Mouse (Mus musculus) gastrocnemius, postnatal 10 days (tissue): ENCODE results near the gene Ndufa7. TPM values are rescaled to one million over a fixed set of nuclear protein-coding genes. Genes with fewer than 3 reads are reported as not detected.
"Not testable (repeated sequence)": the region's sequence is repeated elsewhere in the genome, so short reads cannot be mapped to it uniquely, and the experiment has no call there.

ENCODE experiments used
- DNase-seq: peaks from one replicate; pipeline ENCODE4 v3.0.0; 2021; ENCODE audit warnings: mixed read lengths
- microRNA-seq, 2 experiments: library from miRNA; unstranded; fragments of <30 nt; microRNA quantifications; one replicate each; pipeline ENCODE4 v1.2.0; 2021
- total RNA-seq, 2 experiments: library from RNA; stranded (reverse); gene quantifications; 2 replicates each; pipeline ENCODE4 v1.2.3; 2021

Ndufa7 gene
- total RNA-seq, 2 experiments from 2014 or later = 322 to 360 TPM

DNA sequence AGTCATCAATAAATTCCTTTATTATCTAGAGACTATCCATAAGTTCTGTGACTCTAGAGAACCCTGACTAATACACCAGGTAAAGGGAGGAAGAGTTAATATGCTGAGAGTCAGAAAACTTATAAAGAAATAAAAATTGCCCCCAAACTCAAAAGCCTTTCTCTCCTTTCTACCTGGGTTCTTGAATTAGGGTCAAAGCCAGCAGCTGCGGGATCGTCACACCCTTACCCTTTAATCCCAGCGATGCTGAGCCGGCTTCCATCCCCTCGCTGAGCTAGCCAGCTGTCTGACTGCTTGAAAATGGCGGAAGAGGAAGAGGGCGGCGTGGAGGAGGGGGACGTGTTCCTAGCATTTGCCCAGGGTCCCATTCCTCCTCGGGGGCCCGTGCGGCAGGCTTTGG is 49.2 kb downstream of the Ndufa7 start, which contains the start of gene Gm7029:
Gm7029 (plus strand) TSS at position 301 of the 400 bp plus-strand sequence.
- DNase-seq = not testable (repeated sequence)

DNA sequence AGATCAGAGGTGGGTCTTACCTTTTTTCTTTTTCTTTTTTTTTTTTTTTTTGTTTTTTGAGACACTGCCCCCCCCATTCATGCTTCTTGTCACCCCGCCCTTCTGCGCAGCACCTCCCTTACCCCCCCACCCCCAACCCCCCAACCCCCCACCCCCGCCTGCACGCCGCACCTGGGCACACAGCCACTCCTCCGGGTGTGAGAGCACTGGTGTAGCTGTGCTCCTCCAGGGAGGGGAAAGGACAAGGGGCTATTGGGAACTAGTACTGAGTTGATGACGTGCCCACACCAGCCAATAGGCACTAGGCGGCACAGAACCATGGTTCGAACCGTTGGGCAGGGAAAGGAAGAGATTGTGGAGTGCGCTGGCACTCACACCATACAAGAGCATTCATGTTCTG is 50.0 kb downstream of the Ndufa7 start:
- no peak for DNase-seq

DNA sequence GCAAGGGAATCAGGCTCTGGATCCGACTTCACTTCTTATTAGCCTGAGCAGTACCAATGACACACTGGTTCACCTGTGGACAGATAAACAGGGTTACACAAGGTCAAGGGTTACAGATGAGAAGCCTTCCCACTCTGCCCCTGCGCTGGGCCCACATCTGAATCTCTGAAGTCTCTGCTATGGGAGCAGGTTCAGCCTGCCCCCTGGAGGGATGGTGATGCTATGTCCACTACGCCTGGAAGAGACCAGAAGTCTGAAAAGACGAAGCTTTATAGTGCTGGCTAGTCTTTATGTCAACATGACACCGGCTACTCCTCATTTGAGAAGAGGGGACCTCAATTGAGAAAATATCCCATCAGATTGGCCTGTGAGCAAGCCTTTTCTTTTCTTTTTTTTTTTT is 51.4 kb downstream of the Ndufa7 start:
- not testable (repeated sequence) for DNase-seq

DNA sequence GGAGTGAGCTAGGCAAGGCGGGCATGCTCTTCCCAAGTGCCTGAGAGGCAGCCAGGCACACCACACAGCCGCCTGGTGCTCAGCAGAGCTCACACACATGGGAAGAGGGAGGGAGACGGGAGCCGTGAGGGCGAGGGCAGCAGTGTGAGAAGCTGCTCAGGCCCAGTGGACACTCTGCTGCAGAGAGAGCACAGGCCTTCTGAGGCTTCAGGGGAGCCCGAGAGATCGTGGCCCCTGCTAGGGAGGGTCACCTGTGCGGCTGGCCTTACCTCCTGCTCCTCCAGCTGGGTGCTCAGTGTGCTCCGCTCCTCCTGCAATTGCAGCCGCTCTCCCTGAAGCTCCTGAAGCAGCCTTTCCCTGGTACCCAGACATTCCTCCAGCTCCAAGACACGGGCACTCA is 59.9 kb downstream of the Ndufa7 start:
- not testable (repeated sequence) for DNase-seq

DNA sequence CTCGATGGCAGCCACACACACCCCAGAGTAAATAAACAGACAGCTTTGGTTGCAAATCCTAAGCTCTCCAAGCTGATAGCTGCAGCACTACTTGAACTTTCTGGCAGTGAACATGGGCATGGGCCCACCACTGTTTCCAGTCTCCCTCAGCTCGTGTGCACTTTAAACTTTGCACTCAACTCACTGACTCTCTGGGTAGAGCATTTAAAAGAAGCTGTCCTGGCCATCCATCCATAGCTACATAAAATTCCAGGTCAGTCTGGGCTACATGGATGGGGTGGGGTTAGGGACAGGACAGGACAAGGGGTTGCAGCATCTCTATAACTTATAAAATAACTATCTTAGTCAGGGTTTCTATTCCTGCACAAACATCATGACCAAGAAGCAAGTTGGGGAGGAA is 63.4 kb downstream of the Ndufa7 start:
- not testable (repeated sequence) for DNase-seq

Small RNAs within 50 kb of the gene (microRNA-seq; reads per million reads assigned to microRNA genes)
- 0 reads per million in 2 experiments for gene Gm27740

Other genes starting within 250 kb of the Ndufa7 start
- gene Zfp414, start 195.5 kb upstream of the Ndufa7 start, total RNA-seq = 10 to 100 TPM; 18.1 to 21.5 TPM
- gene Pram1, start 186.5 kb upstream of the Ndufa7 start, total RNA-seq = under 1 TPM; 0.40 to 0.54 TPM
- gene Hnrnpm, start 137.7 kb upstream of the Ndufa7 start, total RNA-seq = 100 to 1,000 TPM in 1 of 2 experiments, 10 to 100 TPM in 1; 85.1 to 108 TPM
- gene March2, start 105.9 kb upstream of the Ndufa7 start, total RNA-seq = 10 to 100 TPM; 73.2 to 77.9 TPM
- 100 to 1,000 TPM; 166 to 186 TPM for gene Rab11b, start 64.0 kb upstream of the Ndufa7 start, total RNA-seq
- gene Angptl4, start 42.7 kb upstream of the Ndufa7 start, total RNA-seq = 10 to 100 TPM; 22.7 to 36.0 TPM
- gene Kank3, start 14.1 kb upstream of the Ndufa7 start, total RNA-seq = 10 to 100 TPM; 27.6 to 33.3 TPM
- gene Rps28, start within 50 bp of the Ndufa7 start, total RNA-seq = 1,000 to 10,000 TPM; 1,176 to 1,238 TPM
- 10 to 100 TPM; 15.0 to 16.5 TPM for gene Cd320, start 18.5 kb downstream of the Ndufa7 start, total RNA-seq
- not detected for gene Gm7029, start 49.3 kb downstream of the Ndufa7 start, total RNA-seq
- gene Kifc1, start 66.1 kb downstream of the Ndufa7 start, total RNA-seq = 10 to 100 TPM in 1 of 2 experiments, 1 to 10 TPM in 1; 8.0 to 10.6 TPM
- not detected for gene Platr17, start 80.6 kb downstream of the Ndufa7 start, total RNA-seq
- gene Daxx, start 84.8 kb downstream of the Ndufa7 start, total RNA-seq = 10 to 100 TPM; 12.1 to 13.5 TPM
- 10 to 100 TPM; 40.7 to 41.3 TPM for gene Tapbp, start 91.3 kb downstream of the Ndufa7 start, total RNA-seq
- gene Zbtb22, start 91.3 kb downstream of the Ndufa7 start, total RNA-seq = 10 to 100 TPM; 18.9 to 21.9 TPM
- 10 to 100 TPM; 29.3 to 40.2 TPM for gene Rgl2, start 105.0 kb downstream of the Ndufa7 start, total RNA-seq
- gene Pfdn6, start 115.8 kb downstream of the Ndufa7 start, total RNA-seq = 10 to 100 TPM; 65.3 to 67.0 TPM
- 10 to 100 TPM; 15.7 TPM for gene Wdr46, start 116.1 kb downstream of the Ndufa7 start, total RNA-seq
- 1 to 10 TPM; 2.3 to 2.6 TPM for gene B3galt4, start 126.9 kb downstream of the Ndufa7 start, total RNA-seq
- gene Vps52, start 131.2 kb downstream of the Ndufa7 start, total RNA-seq = 10 to 100 TPM; 30.3 to 33.2 TPM
- 100 to 1,000 TPM; 649 to 675 TPM for gene Rps18, start 131.4 kb downstream of the Ndufa7 start, total RNA-seq
- gene H2-K1, start 175.8 kb downstream of the Ndufa7 start, total RNA-seq = 10 to 100 TPM; 38.9 to 46.7 TPM
- gene Ring1, start 200.1 kb downstream of the Ndufa7 start, total RNA-seq = 10 to 100 TPM; 13.4 to 18.0 TPM
- gene H2-Ke6, start 203.5 kb downstream of the Ndufa7 start, total RNA-seq = 10 to 100 TPM; 50.5 to 63.2 TPM
- 10 to 100 TPM; 64.1 to 75.4 TPM for gene Slc39a7, start 207.1 kb downstream of the Ndufa7 start, total RNA-seq
- 10 to 100 TPM; 40.7 to 43.1 TPM for gene Rxrb, start 207.2 kb downstream of the Ndufa7 start, total RNA-seq
- 100 to 1,000 TPM in 1 of 2 experiments, 10 to 100 TPM in 1; 72.0 to 106 TPM for gene Col11a2, start 214.9 kb downstream of the Ndufa7 start, total RNA-seq